Comparison of ENCODE assay signal across 8 mouse cellular contexts in the genomic region with DNA sequence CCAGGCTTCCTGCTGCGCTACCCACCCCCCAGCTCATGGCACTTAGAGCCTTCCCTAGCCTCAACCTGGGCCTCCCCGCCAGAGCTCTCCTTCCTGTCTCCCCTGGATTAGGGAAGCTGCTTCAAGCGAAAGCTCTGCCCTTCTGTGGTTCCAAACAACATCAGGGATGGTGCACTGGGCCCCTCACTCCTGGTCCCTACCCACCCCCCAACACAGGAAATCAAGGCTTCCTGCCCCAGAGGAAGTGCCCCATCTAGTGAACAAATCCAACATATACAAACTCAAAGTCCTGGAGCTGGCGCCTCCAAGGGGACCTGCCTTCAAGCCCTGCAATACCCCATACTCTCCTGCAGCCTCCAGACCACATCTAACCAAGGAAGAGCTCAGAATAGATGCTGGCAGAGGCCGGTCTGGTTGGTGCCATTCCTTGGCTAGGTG. TPM values are rescaled to one million over a fixed set of nuclear protein-coding genes. Genes with fewer than 3 reads are reported as not detected.
DNase-seq lines count a peak whose midpoint lies in the region; ATAC-seq and TF ChIP-seq lines count a peak whose summit lies in the region.

No protein-coding gene starts in this region.

- H3K9me3 ChIP-seq in hindbrain, embryonic 10.5 days, result no peaks in the 10 kb centered on the region
- no peaks in the 10 kb centered on the region for H3K9me3 ChIP-seq in liver, embryonic 13.5 days (replicated peaks)

- peaks cover 30% of the 10 kb centered on the region for H3K27me3 ChIP-seq in hindbrain, embryonic 10.5 days (ENCODE audit: insufficient read depth, poor library complexity, severe bottlenecking)
- H3K27me3 ChIP-seq in liver, embryonic 13.5 days, result peaks cover 40% of the 10 kb centered on the region
- no peaks in the 10 kb centered on the region for H3K27me3 ChIP-seq in small intestine, adult 2 months (ENCODE audit: control insufficient read depth, insufficient read depth, low read length)

- H3K4me3 ChIP-seq in hindbrain, embryonic 10.5 days, result peak overlapping the region; percentile 91; the same call in 1 of the 2 replicates
- peak overlapping the region; percentile 74; the same call in 1 of the 2 replicates for H3K4me3 ChIP-seq in liver, embryonic 13.5 days (replicated peaks)
- no peak overlapping the region for H3K4me3 ChIP-seq in small intestine, adult 2 months (ENCODE audit: low read depth, low read length)

- peaks cover 11% of the 10 kb centered on the region for H3K36me3 ChIP-seq in hindbrain, embryonic 10.5 days
- 0 out of 2 replicates have a peak, but pooled peaks cover 3% of the 10 kb centered on the region for H3K36me3 ChIP-seq in liver, embryonic 13.5 days
- no peaks in the 10 kb centered on the region for H3K36me3 ChIP-seq in small intestine, adult 2 months (ENCODE audit: control insufficient read depth, insufficient read depth, low read length)

- peak overlapping the region; percentile 8; the same call in 1 of the 2 replicates for H3K9ac ChIP-seq in liver, embryonic 13.5 days

- TF ChIP-seq POLR2A in small intestine, adult 2 months (IDR thresholded peaks at IDR 0.05; ENCODE audit: low read depth, low read length), result no peak

- DNase-seq in A20 (ENCODE audit: low read depth, low spot score) (peak; percentile 79), adipocyte (ENCODE audit: low spot score) (peak; percentile 29)
- DNase-seq in hindbrain, embryonic 10.5 days (ENCODE audit: low spot score), result no peak
- no peak for DNase-seq in liver, embryonic 13.5 days
- DNase-seq in layer of hippocampus, postnatal 10 days (ENCODE audit: low spot score in 2 of 2), result no peak

- 63% methylated on average over 5 of the region's 5 CpGs for WGBS in hindbrain, embryonic 10.5 days
- 29% methylated on average over 5 of the region's 5 CpGs for WGBS in liver, embryonic 13.5 days (ENCODE audit: insufficient replicate concordance)
- WGBS in small intestine, adult 2 months, result 76% methylated on average over 5 of the region's 5 CpGs

- peaks cover 96% of the 10 kb centered on the region for H3K4me1 ChIP-seq in hindbrain, embryonic 10.5 days (replicated peaks)
- peaks cover 97% of the 10 kb centered on the region for H3K4me1 ChIP-seq in liver, embryonic 13.5 days (replicated peaks)
- peaks cover 26% of the 10 kb centered on the region for H3K4me1 ChIP-seq in small intestine, adult 2 months (ENCODE audit: control insufficient read depth, insufficient read depth, insufficient read length, low read length)

- H3K27ac ChIP-seq in hindbrain, embryonic 10.5 days, result peak overlapping the region; percentile 99
- peak overlapping the region; percentile 64 for H3K27ac ChIP-seq in liver, embryonic 13.5 days
- peak overlapping the region; percentile 54 for H3K27ac ChIP-seq in small intestine, adult 2 months (ENCODE audit: insufficient read depth, low read depth, low read length)

- no peak for ATAC-seq in liver, embryonic 13.5 days (ENCODE audit: low read depth)
- ATAC-seq in erythroid progenitor cell, adult 5-6 weeks (replicated peaks; ENCODE audit: low FRiP score, poor library complexity, severe bottlenecking), result no peak
- no peak for ATAC-seq in frontal cortex, adult (ENCODE audit: low TSS enrichment)

- no peak for TF ChIP-seq CTCF in small intestine, adult 2 months (IDR thresholded peaks at IDR 0.05; ENCODE audit: extremely low read depth, insufficient read length, insufficient replicate concordance, low read depth, low read length)

- peak overlapping the region; percentile 94 for H3K4me2 ChIP-seq in liver, embryonic 13.5 days

RNA-seq across cellular contexts. Expression of gene Hdac7, which starts 15.4 kb away (rescaled TPM):
- 25.7 and 32.7 TPM in 2 replicates for polyA plus RNA-seq in hindbrain, embryonic 10.5 days (2016; fragmentation: Nextera tagmentation; extraction: Ambion mirVana)
- 8.0 and 8.3 TPM in 2 replicates for polyA plus RNA-seq in liver, embryonic 13.5 days (2015; fragmentation: Nextera tagmentation; extraction: Ambion mirVana)
- polyA plus RNA-seq in small intestine, adult 2 months (2012; rRNA removed), result 21.3 and 29.9 TPM in 2 replicates
- total RNA-seq in erythroid progenitor cell, adult 5-6 weeks (2015; ENCODE audit: low replicate concordance), result 15.1 and 26.8 TPM in 2 replicates
- 2.4 and 9.8 TPM in 2 replicates for total RNA-seq in erythroid progenitor cell, adult 5-6 weeks (2017; ENCODE audit: low replicate concordance)
- total RNA-seq in layer of hippocampus, postnatal 10 days (2021), result 10 to 100 TPM; 29.1 to 32.0 TPM

RNA-seq across cellular contexts. Expression of gene Slc48a1, which starts 50.6 kb away (rescaled TPM):
- 28.8 and 31.3 TPM in 2 replicates for polyA plus RNA-seq in hindbrain, embryonic 10.5 days (2016; fragmentation: Nextera tagmentation; extraction: Ambion mirVana)
- polyA plus RNA-seq in liver, embryonic 13.5 days (2015; fragmentation: Nextera tagmentation; extraction: Ambion mirVana), result 89.5 and 101 TPM in 2 replicates
- 20.8 and 22.1 TPM in 2 replicates for polyA plus RNA-seq in small intestine, adult 2 months (2012; rRNA removed)
- total RNA-seq in erythroid progenitor cell, adult 5-6 weeks (2015; ENCODE audit: low replicate concordance), result 122 and 124 TPM in 2 replicates
- total RNA-seq in erythroid progenitor cell, adult 5-6 weeks (2017; ENCODE audit: low replicate concordance), result 74.2 and 96.2 TPM in 2 replicates
- total RNA-seq in layer of hippocampus, postnatal 10 days (2021), result 100 to 1,000 TPM; 104 to 118 TPM

Comparison
In these comparisons a context has a peak if more than half of its experiments do, and no peak if none do; other contexts are left out.
1. DNase-seq: peak in A20 (single experiment) and adipocyte (single experiment); none in hindbrain, embryonic 10.5 days (single experiment), liver, embryonic 13.5 days (single experiment) and layer of hippocampus, postnatal 10 days (0 of 2).
2. Peak in every context shown above with its lines, with median percentiles within 50 percentile points of each other: H3K27ac ChIP-seq.